Mouse (Mus musculus): ENCODE data around the gene Cbx2. TPM values are rescaled to one million over a fixed set of nuclear protein-coding genes. Genes with fewer than 3 reads are reported as not detected.

Gene Cbx2
- polyA plus RNA-seq, 1 experiment from 2014 or later = 15.3 TPM

DNA sequence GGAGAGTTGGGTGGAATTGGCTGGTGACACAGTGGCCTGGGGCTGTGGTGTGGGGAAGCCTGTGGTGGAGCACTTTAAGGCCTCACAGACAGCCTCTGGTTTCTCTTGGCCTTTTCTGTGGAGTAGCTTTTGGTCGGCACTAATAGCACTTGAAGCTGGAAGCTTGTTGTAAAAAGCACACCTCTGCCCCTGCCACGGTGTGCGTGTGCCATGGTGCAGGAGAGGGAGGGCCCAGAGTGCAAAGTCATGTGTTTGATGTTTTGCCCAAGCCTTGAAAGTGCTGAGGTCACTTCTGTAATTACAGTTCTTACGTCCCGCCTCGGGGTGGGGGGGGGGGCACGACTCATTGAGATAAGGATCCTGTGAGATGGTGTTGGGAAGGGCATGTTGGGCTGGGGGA is 1.5 kb downstream of the Cbx2 start:
- WGBS = 16% methylated on average over 7 of the region's 7 CpGs
- H3K27ac ChIP-seq (ENCODE audit: low read length) = peak overlapping the region; percentile 36; the same call in 1 of the 2 replicates

DNA sequence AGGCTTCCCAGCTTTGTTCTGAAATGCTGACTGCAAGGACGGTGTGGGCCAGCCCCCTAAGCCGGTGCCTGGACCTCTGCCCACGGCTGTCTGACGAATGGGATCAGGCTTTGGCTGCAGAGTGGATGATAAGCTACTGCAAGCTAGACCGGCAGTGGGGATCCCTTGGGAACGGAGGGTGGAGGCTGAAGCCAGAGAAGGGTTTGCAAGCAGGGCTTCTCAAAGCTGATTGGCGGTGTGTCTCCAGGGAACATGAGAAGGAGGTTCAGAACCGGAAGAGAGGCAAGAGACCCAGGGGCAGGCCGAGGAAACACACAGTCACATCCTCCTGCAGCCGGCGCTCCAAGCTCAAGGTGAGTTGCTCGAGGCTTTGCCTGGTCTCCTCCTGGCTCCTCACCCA is 3.4 kb downstream of the Cbx2 start:
- peaks cover 31% of the 10 kb centered on the region for H3K4me1 ChIP-seq (ENCODE audit: control insufficient read depth, insufficient read depth, low read length)
- H3K27me3 ChIP-seq (ENCODE audit: control insufficient read depth, insufficient read depth, low read length) = peaks cover 4% of the 10 kb centered on the region
- no peaks in the 10 kb centered on the region for H3K9me3 ChIP-seq (replicated peaks; ENCODE audit: control insufficient read depth, low read length)
- 32% methylated on average over 12 of the region's 12 CpGs for WGBS
- no peak overlapping the region for H3K27ac ChIP-seq (ENCODE audit: low read length)
- H3K4me3 ChIP-seq (ENCODE audit: low read length) = no peak overlapping the region
- peak; percentile 7; the same call in 1 of the 2 replicates for ATAC-seq (replicated peaks; ENCODE audit: extremely low read depth, insufficient read depth, low FRiP score)
- peaks cover 26% of the 10 kb centered on the region for H3K36me3 ChIP-seq (ENCODE audit: control insufficient read depth, insufficient read depth)
- H3K9ac ChIP-seq (ENCODE audit: low read length) = no peak overlapping the region
- peak overlapping the region; percentile 8; the same call in 1 of the 2 replicates for H3K4me2 ChIP-seq (ENCODE audit: low read depth, low read length)

More for the DNA sequence above, 1.5 kb downstream of the Cbx2 start:
- H3K27me3 ChIP-seq (ENCODE audit: control insufficient read depth, insufficient read depth, low read length) = peaks cover 17% of the 10 kb centered on the region
- H3K36me3 ChIP-seq (ENCODE audit: control insufficient read depth, insufficient read depth) = peaks cover 23% of the 10 kb centered on the region
- H3K4me2 ChIP-seq (ENCODE audit: low read depth, low read length) = peak overlapping the region; percentile 88
- H3K4me1 ChIP-seq (ENCODE audit: control insufficient read depth, insufficient read depth, low read length) = peaks cover 31% of the 10 kb centered on the region
- no peak for ATAC-seq (replicated peaks; ENCODE audit: extremely low read depth, insufficient read depth, low FRiP score)
- H3K9me3 ChIP-seq (replicated peaks; ENCODE audit: control insufficient read depth, low read length) = no peaks in the 10 kb centered on the region
- H3K4me3 ChIP-seq (ENCODE audit: low read length) = peak overlapping the region; percentile 92
- peak overlapping the region; percentile 80 for H3K9ac ChIP-seq (ENCODE audit: low read length)

DNA sequence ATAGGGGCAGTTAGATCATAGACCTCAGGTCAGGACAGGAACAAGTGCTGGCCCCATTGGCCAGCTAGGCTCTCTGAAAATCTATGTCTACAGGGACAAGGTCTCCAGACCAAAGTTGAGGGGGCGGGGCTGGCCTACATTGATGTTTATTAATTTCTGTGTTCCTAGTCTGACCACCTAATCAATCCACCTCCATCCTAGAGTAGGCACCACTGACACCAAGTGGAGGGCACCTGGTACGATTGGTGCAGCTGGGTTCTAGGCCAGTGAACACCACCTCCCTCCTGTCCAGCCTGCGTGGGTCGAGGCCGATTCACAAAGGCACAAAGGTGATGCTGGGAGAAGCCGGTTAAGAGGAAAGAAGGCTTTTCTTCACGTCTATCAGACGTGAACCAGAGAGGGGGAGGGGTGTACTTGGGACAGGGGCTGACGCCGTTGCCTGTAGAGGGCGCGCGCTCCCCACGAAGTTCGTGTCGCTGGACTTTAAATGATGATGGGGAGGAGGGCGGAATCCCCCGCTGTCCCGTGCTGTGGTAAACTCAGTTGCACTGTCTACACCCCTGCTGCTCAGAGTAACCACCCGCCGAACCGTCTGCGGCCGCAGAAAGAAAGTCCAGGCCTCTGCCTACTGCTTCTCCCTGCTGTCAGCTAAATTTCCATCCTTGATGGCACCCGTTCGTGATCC is 11.3 kb downstream of the Cbx2 start:
- peak overlapping the region; percentile 65 for H3K4me2 ChIP-seq (ENCODE audit: low read depth, low read length)
- H3K9me3 ChIP-seq (replicated peaks; ENCODE audit: control insufficient read depth, low read length) = no peaks in the 10 kb centered on the region
- no peak overlapping the region for H3K27ac ChIP-seq (ENCODE audit: low read length)
- no peak overlapping the region for H3K9ac ChIP-seq (ENCODE audit: low read length)
- peaks cover 9% of the 10 kb centered on the region for H3K36me3 ChIP-seq (ENCODE audit: control insufficient read depth, insufficient read depth)
- H3K4me1 ChIP-seq (ENCODE audit: control insufficient read depth, insufficient read depth, low read length) = peaks cover 21% of the 10 kb centered on the region
- peak; percentile 51 for ATAC-seq (replicated peaks; ENCODE audit: extremely low read depth, insufficient read depth, low FRiP score)
- WGBS = 3% methylated on average over 26 of the region's 26 CpGs
- H3K27me3 ChIP-seq (ENCODE audit: control insufficient read depth, insufficient read depth, low read length) = peaks cover 40% of the 10 kb centered on the region
- peak overlapping the region; percentile 41 for H3K4me3 ChIP-seq (ENCODE audit: low read length)

DNA sequence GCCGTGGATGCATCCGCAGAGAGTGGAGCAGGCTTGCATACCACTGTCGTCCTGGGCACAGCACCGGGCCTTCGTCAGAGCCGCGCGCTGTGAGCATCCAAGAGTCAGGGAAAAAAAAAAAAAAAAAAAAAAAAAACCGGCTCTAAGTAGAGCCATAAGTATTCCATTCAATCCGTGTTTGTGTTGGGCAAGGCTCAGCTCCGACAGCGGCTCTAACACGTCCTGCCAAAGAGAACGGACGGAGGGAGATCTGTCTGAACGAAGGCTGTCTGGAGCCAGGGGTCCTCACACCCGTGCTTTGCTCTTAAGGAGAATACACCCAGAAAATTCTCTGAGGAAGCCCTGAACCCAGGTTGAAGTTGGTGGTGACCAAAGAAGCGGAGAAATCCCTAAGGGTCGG is 11.9 kb downstream of the Cbx2 start:
- Histone ChIP-seq H3K27me3 (ENCODE audit: control insufficient read depth, insufficient read depth, low read length) (peaks cover 40% of the 10 kb centered on the region), H3K9ac (ENCODE audit: low read length) (no peak overlapping the region)
- ATAC-seq (replicated peaks; ENCODE audit: extremely low read depth, insufficient read depth, low FRiP score) = no peak

DNA sequence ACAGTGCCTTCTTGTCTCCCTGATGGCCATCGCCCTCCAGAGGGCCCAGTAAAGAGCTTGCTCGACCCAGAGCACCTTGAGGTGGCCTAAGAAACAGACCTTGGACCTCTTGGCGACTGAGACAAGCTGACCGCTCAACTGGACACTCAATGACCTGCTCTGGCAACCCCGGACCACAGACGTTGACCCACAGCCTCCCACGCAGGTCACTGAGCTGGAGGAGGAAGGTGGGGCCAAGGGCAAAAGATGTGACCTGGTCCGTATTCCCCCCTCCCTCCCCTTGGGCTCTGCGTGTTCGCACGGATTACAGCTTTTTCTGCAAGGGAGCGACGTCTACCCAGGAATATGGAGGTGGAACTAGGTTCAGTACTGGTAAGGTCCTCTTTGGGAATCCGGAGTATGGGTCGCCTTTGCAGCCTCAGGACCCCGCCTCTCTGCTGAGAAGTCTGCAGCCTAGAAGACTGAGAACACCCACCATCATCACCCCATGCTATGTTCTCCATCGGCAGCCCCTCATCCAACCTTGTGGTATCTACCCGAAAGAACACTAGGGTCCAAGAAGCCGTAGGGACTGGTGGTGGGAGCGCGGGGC is 12.4 kb downstream of the Cbx2 start:
- Histone ChIP-seq H3K4me3 (ENCODE audit: low read length) (no peak overlapping the region), H3K27ac (ENCODE audit: low read length) (no peak overlapping the region), H3K36me3 (ENCODE audit: control insufficient read depth, insufficient read depth) (peaks cover 7% of the 10 kb centered on the region), H3K27me3 (ENCODE audit: control insufficient read depth, insufficient read depth, low read length) (peaks cover 40% of the 10 kb centered on the region), H3K4me1 (ENCODE audit: control insufficient read depth, insufficient read depth, low read length) (peaks cover 27% of the 10 kb centered on the region), H3K9me3 (replicated peaks; ENCODE audit: control insufficient read depth, low read length) (no peaks in the 10 kb centered on the region), H3K4me2 (ENCODE audit: low read depth, low read length) (no peak overlapping the region), H3K9ac (ENCODE audit: low read length) (no peak overlapping the region)
- 5% methylated on average over 21 of the region's 21 CpGs for WGBS
- ATAC-seq (replicated peaks; ENCODE audit: extremely low read depth, insufficient read depth, low FRiP score) = no peak

More for the DNA sequence above, 11.9 kb downstream of the Cbx2 start:
- Histone ChIP-seq H3K36me3 (ENCODE audit: control insufficient read depth, insufficient read depth) (peaks cover 7% of the 10 kb centered on the region), H3K4me3 (ENCODE audit: low read length) (peak overlapping the region; percentile 41), H3K9me3 (replicated peaks; ENCODE audit: control insufficient read depth, low read length) (no peaks in the 10 kb centered on the region), H3K4me2 (ENCODE audit: low read depth, low read length) (peak overlapping the region; percentile 65), H3K4me1 (ENCODE audit: control insufficient read depth, insufficient read depth, low read length) (peaks cover 22% of the 10 kb centered on the region), H3K27ac (ENCODE audit: low read length) (no peak overlapping the region)
- 3% methylated on average over 19 of the region's 19 CpGs for WGBS

DNA sequence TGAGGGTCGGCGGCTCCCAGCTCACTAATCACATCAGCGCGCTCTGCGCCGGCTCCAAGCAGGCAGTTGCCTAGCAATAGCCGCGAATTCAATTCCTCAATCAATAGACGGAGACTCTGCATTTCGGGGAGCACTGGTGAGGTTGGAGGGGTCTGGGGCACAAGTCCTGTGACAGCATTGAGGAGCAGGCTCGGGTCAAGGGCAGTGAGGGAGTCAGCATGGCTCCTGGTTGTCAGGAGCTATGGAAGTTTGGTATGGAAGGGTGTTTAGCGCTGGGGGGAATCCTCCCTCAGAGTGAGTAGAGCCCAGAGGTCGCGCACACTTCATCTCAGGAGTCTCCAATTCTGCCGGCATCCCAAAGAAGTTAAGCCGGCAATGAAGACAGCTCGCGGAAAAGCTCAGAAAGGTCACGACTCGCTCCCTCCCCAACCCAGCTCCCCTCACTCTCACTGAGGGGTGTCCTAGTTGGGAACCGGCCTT is 13.0 kb downstream of the Cbx2 start:
- no peak overlapping the region for H3K4me3 ChIP-seq (ENCODE audit: low read length)
- H3K9me3 ChIP-seq (replicated peaks; ENCODE audit: control insufficient read depth, low read length) = no peaks in the 10 kb centered on the region
- H3K9ac ChIP-seq (ENCODE audit: low read length) = no peak overlapping the region
- H3K27ac ChIP-seq (ENCODE audit: low read length) = no peak overlapping the region
- H3K4me1 ChIP-seq (ENCODE audit: control insufficient read depth, insufficient read depth, low read length) = peaks cover 27% of the 10 kb centered on the region
- no peak for ATAC-seq (replicated peaks; ENCODE audit: extremely low read depth, insufficient read depth, low FRiP score)
- no peak overlapping the region for H3K4me2 ChIP-seq (ENCODE audit: low read depth, low read length)
- H3K27me3 ChIP-seq (ENCODE audit: control insufficient read depth, insufficient read depth, low read length) = peaks cover 40% of the 10 kb centered on the region
- WGBS = 7% methylated on average over 21 of the region's 21 CpGs
- H3K36me3 ChIP-seq (ENCODE audit: control insufficient read depth, insufficient read depth) = peaks cover 7% of the 10 kb centered on the region

DNA sequence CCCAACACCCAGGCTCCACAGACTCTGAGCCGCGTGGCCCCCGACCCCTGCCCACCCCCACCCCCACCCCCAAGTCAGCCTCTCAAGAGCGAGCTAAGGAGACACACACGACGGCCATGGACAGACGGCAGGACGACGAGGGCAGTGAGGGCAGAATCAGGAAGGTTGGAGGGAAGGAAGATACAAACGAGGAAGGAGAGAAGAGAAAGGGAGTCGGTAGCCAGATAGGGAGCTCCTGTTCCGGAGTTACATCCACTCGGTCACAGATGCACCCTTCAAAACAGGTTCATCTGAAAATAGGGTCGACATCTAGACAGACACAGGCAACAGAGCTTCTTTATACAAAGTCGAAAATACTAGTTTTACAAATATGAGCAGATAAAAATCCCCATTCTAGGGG is 13.7 kb downstream of the Cbx2 start:
- Histone ChIP-seq H3K9me3 (replicated peaks; ENCODE audit: control insufficient read depth, low read length) (no peaks in the 10 kb centered on the region), H3K4me2 (ENCODE audit: low read depth, low read length) (no peak overlapping the region), H3K4me1 (ENCODE audit: control insufficient read depth, insufficient read depth, low read length) (peaks cover 28% of the 10 kb centered on the region), H3K4me3 (ENCODE audit: low read length) (no peak overlapping the region), H3K36me3 (ENCODE audit: control insufficient read depth, insufficient read depth) (peaks cover 7% of the 10 kb centered on the region), H3K27me3 (ENCODE audit: control insufficient read depth, insufficient read depth, low read length) (peaks cover 41% of the 10 kb centered on the region), H3K9ac (ENCODE audit: low read length) (no peak overlapping the region), H3K27ac (ENCODE audit: low read length) (no peak overlapping the region)
- no peak for ATAC-seq (replicated peaks; ENCODE audit: extremely low read depth, insufficient read depth, low FRiP score)
- WGBS = 6% methylated on average over 15 of the region's 15 CpGs

DNA sequence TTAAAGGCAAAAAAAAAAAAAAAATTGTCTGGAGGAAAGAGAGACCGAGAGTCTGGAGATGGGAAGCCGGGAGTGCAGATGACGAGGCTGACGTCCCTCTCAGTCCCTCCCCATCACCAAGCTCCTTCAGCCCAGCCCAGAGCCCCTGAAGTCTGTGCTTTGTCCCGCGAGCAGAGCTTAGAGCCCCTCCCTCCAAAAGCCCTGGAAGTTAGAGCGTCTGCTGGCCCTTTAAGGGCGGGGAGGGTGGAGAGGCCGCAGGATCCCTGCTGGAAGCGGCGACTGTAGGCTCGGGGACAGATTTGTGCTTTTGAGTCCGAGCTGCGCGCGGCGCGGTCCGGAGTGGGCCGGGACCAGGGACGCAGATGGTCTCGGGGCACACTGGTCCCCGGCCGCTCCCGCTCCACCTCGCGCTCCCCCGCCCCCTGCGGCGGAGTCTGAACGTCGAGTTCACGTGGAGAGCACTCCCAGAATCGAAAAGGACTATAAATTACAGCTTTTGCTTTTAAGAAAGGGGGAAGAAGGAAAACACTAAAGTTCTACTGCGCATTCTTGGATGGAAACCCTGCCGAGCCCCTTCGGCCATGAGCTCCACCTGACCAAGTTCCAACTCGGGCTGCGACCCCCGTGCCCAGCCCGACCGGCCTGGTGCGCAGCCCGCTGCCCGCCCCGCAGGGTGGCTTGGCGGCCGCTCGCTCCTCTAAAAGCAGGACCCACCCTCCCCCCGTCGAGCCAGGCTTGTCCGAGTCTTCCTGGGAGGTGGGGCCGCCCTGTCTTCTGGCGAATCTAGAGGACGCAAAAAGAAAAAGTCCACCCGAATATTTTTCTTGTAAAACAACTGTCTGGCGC is 14.4 kb downstream of the Cbx2 start:
- Histone ChIP-seq H3K9ac (ENCODE audit: low read length) (peak overlapping the region; percentile 73), H3K4me1 (ENCODE audit: control insufficient read depth, insufficient read depth, low read length) (peaks cover 32% of the 10 kb centered on the region), H3K4me3 (ENCODE audit: low read length) (peak overlapping the region; percentile 63), H3K4me2 (ENCODE audit: low read depth, low read length) (peak overlapping the region; percentile 92), H3K27ac (ENCODE audit: low read length) (no peak overlapping the region), H3K9me3 (replicated peaks; ENCODE audit: control insufficient read depth, low read length) (no peaks in the 10 kb centered on the region), H3K27me3 (ENCODE audit: control insufficient read depth, insufficient read depth, low read length) (peaks cover 48% of the 10 kb centered on the region), H3K36me3 (ENCODE audit: control insufficient read depth, insufficient read depth) (peaks cover 7% of the 10 kb centered on the region)
- no peak for ATAC-seq (replicated peaks; ENCODE audit: extremely low read depth, insufficient read depth, low FRiP score)
- WGBS = 5% methylated on average over 57 of the region's 57 CpGs
